Mouse (Mus musculus) limb, embryonic 11.5 days (tissue): ENCODE results near the gene Trit1. TPM values are rescaled to one million over a fixed set of nuclear protein-coding genes. Genes with fewer than 3 reads are reported as not detected.
"Not testable (repeated sequence)": the region's sequence is repeated elsewhere in the genome, so short reads cannot be mapped to it uniquely, and the experiment has no call there.

Experiments
- ATAC-seq: fragments of 200-750 bp; cut with Nextera tagmentation; 2 replicates; pipeline ENCODE4 v1.8.0; 2017; ENCODE audit warnings: low read depth; ENCODE audit not compliant: insufficient number of reproducible peaks, low FRiP score, low TSS enrichment
- DNase-seq: peaks from one replicate; pipeline ENCODE4 v3.0.0-alpha.2; 2015; ENCODE audit warnings: low spot score
- H3K27ac ChIP-seq: fragments of 300-500 bp; sonication (generic); replicated peaks from 2 replicates; pipeline ENCODE4 v1.5.1; 2014; ENCODE audit warnings: low read depth, mild to moderate bottlenecking, low read length
- H3K27me3 ChIP-seq: fragments of 300-500 bp; sonication (generic); 2 replicates; pipeline ENCODE4 v1.6.1; 2014; ENCODE audit warnings: mild to moderate bottlenecking, low read length, mixed read lengths; ENCODE audit not compliant: control insufficient read depth, insufficient read depth
- H3K36me3 ChIP-seq: fragments of 300-500 bp; sonication (generic); 2 replicates; pipeline ENCODE4 v1.6.1; 2014; ENCODE audit warnings: mild to moderate bottlenecking, low read length, moderate library complexity, mixed read lengths; ENCODE audit not compliant: control insufficient read depth, insufficient read depth
- H3K4me1 ChIP-seq: fragments of 300-500 bp; sonication (generic); 2 replicates; pipeline ENCODE4 v1.6.1; 2014; ENCODE audit warnings: low read length, mixed read lengths; ENCODE audit not compliant: control insufficient read depth, insufficient read depth
- H3K4me2 ChIP-seq: fragments of 300-500 bp; sonication (generic); 2 replicates; pipeline ENCODE4 v1.6.1; 2014; ENCODE audit warnings: low read depth, mild to moderate bottlenecking, moderate library complexity; ENCODE audit not compliant: severe bottlenecking
- H3K4me3 ChIP-seq: fragments of 300-500 bp; sonication (generic); 2 replicates; pipeline ENCODE4 v1.5.1; 2014; ENCODE audit warnings: low read depth, low read length
- H3K9ac ChIP-seq: fragments of 300-500 bp; sonication (generic); 2 replicates; pipeline ENCODE4 v1.6.1; 2014; ENCODE audit warnings: mild to moderate bottlenecking, low read length
- H3K9me3 ChIP-seq: fragments of 300-500 bp; sonication (generic); 2 replicates; pipeline ENCODE4 v1.6.1; 2016; ENCODE audit warnings: low read length; ENCODE audit not compliant: control insufficient read depth
- WGBS: fragments of 180-500 bp; shearing (Covaris S2); extraction: QIAGEN DNeasy Blood & Tissue Kit; methylation state at CpG from one replicate; pipeline ENCODE4 v1.1.7; 2014; 5-methylcytosine and 5-hydroxymethylcytosine counted together
- polyA plus RNA-seq: library from polyadenylated mRNA; unstranded; fragments of >200 nt; fragmentation: Nextera tagmentation; extraction: Ambion mirVana; gene quantifications from 2 replicates; pipeline ENCODE4 v1.2.1, GENCODE M21; 2014

Gene Trit1
- polyA plus RNA-seq, 1 experiment from 2014 or later, result 21.6 TPM

DNA sequence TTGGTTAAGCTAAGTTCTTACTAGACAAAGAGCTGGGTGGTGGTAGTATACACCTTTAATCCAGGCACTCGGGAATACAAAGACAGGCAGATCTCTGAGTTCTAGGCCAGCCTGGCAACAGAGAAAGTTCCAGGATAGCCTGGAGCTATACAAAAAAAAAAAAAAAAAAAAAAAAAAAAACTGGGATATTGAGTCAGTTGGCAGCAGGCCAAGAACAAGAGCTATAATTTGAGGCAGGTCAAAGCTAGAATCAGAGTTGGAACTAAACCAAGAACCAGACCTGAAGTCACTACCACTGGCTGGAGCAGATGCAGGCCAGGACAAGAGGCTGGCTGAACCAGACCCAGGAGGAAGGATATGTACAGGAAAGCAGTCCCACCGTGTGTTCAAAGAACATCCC, 35.7 kb upstream of the Trit1 start:
- Histone ChIP-seq H3K27me3 (peaks cover 6% of the 10 kb centered on the region; the same call in 1 of the 2 replicates), H3K27ac (no peak overlapping the region), H3K36me3 (no peaks in the 10 kb centered on the region), H3K9ac (no peak overlapping the region), H3K4me1 (peaks cover 5% of the 10 kb centered on the region; the same call in 1 of the 2 replicates), H3K9me3 (no peaks in the 10 kb centered on the region), H3K4me2 (no peak overlapping the region), H3K4me3 (no peak overlapping the region)
- ATAC-seq, result no peak
- DNase-seq, result no peak
- 89% methylated on average over 2 of the region's 2 CpGs for WGBS

DNA sequence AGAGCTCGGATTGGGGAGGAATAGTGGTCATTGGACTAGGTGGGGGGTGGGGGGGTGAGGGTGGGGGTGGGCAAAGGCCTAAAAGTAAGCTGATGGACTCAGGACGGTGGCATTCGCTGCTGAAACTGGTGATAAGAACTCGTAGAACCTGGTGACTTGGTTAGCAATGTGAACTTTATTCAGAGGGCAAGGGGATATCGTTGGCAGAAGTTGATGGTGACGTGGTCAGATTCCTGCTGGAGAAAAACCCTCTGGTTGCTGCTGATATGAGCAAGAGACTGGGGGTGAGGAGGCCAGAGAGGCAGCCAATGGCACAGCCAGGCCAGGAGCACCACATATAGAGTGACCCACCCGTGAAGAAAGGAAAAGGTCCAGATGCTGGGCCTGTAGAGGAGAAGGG, 35.2 kb upstream of the Trit1 start:
- no peak for ATAC-seq
- Histone ChIP-seq H3K9ac (no peak overlapping the region), H3K36me3 (no peaks in the 10 kb centered on the region), H3K27me3 (peaks cover 6% of the 10 kb centered on the region; the same call in 1 of the 2 replicates), H3K9me3 (no peaks in the 10 kb centered on the region), H3K4me2 (no peak overlapping the region), H3K4me3 (no peak overlapping the region), H3K4me1 (peaks cover 5% of the 10 kb centered on the region; the same call in 1 of the 2 replicates), H3K27ac (no peak overlapping the region)
- WGBS, result 83% methylated on average over 7 of the region's 7 CpGs
- DNase-seq, result no peak

DNA sequence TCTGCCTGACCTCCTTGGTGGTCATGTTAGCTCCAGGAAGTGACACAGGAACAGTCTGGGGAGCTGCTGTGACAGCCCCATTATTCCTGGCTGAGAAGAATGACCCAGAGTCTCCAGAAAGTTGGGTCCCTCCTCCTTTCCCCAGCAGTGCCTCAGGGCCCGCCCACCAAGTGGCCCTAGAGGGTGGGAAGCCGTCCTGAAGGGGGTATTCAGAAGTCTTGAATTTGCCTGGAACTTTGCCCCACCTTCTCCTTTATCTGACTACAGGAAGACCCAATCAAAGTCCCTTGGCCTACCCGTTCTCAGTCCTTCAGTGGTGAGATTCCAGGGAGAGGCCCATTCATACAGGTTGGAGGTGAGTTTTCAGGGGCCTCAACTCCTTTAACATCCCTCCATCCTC, 34.5 kb upstream of the Trit1 start:
- WGBS, result 57% methylated on average over 3 of the region's 3 CpGs
- Histone ChIP-seq H3K4me3 (no peak overlapping the region), H3K36me3 (no peaks in the 10 kb centered on the region), H3K9me3 (no peaks in the 10 kb centered on the region), H3K27ac (no peak overlapping the region), H3K27me3 (peaks cover 6% of the 10 kb centered on the region; the same call in 1 of the 2 replicates), H3K9ac (no peak overlapping the region), H3K4me2 (no peak overlapping the region), H3K4me1 (peaks cover 5% of the 10 kb centered on the region; the same call in 1 of the 2 replicates)
- ATAC-seq (no peak), DNase-seq (no peak)

DNA sequence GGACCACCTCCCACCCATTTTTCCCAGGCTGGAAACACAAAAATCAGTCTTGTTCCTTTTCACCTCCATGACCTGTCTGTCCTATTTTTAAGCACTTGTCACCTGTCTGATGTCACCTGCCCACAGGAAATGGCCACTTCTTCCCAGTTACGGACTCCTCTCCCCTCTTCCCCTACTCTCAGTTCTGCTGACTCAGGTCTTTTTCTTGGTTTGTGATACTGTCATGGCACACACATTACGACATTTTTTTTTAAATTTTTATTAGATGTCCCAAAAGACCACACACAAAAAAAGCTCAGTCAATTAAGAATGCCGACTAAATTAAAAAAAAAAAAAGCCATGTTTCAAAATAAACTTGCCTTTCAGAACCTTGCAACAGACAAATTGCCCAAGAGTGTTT, 33.9 kb upstream of the Trit1 start:
- 65% methylated on average over 3 of the region's 3 CpGs for WGBS
- Histone ChIP-seq H3K27ac (no peak overlapping the region), H3K9ac (no peak overlapping the region), H3K4me3 (no peak overlapping the region), H3K27me3 (peaks cover 6% of the 10 kb centered on the region; the same call in 1 of the 2 replicates), H3K4me1 (peaks cover 3% of the 10 kb centered on the region; the same call in 1 of the 2 replicates), H3K9me3 (no peaks in the 10 kb centered on the region), H3K36me3 (no peaks in the 10 kb centered on the region), H3K4me2 (no peak overlapping the region)
- no peak for DNase-seq
- ATAC-seq, result no peak

DNA sequence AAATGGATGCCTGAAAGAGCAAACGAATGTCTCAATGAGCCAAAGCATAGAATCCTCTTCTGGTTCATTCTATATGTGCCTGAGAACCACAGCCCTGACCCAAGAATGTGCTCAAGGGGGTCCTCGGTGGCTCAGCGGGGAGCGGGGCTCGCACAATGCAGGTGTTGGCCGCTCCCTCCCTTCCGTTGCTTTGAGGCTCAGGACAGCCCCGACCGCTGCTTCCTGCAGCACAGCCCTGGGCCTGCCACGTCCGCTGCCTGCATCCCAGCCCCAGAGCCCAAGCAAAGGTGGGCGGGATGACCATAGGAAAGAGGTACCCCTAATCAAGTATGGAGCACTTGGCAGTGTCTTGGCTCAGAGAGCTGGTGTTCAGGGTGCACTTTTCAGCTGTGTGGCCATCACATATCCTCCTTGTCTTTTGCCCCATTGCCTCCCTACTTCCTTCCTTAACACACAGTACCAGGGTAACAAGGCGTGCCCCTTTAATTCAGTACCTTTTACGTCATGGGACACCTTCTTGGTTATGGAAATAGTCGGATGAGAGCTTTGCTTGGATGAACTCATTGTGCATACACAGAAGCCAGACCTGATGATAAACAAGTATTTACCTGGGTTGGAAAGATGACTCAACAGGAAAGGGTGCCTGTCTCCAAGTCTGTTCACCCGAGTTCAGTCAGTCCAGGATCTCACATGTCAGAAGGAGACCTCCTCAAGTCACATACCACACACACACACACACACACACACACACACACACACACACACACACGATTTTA, 32.7 kb upstream of the Trit1 start:
- ATAC-seq (no peak), DNase-seq (no peak)
- peaks cover 3% of the 10 kb centered on the region; the same call in 1 of the 2 replicates for H3K4me1 ChIP-seq
- H3K36me3 ChIP-seq, result no peaks in the 10 kb centered on the region
- H3K9me3 ChIP-seq, result no peaks in the 10 kb centered on the region
- H3K27me3 ChIP-seq, result peaks cover 6% of the 10 kb centered on the region; the same call in 1 of the 2 replicates
- H3K4me2 ChIP-seq, result peak overlapping the region; percentile 18
- no peak overlapping the region for H3K4me3 ChIP-seq
- WGBS, result 24% methylated on average over 17 of the region's 17 CpGs
- H3K9ac ChIP-seq, result peak overlapping the region; percentile 34; the same call in 1 of the 2 replicates
- H3K27ac ChIP-seq, result no peak overlapping the region

DNA sequence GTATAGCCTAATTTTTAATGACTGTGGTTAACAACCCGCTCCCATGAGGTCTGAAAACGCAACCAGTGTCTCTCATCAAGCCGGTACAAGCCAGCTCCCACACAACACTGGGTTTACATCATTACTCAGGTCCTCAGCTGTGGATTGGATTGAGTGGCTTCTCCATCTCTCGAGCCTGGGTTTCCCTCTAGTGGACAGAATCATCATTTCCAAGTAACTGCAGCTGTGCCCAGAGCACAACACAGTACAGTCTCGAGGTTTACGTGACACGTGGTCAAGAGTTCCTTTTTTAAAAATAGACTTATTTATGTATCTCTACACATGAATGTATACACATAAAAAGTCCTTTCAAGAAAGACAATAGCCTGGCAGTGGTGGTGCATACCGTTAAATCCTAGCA, 31.3 kb upstream of the Trit1 start:
- 40% methylated on average over 8 of the region's 8 CpGs for WGBS
- Histone ChIP-seq H3K36me3 (no peaks in the 10 kb centered on the region), H3K9ac (no peak overlapping the region), H3K4me1 (peaks cover 3% of the 10 kb centered on the region; the same call in 1 of the 2 replicates), H3K27me3 (peaks cover 6% of the 10 kb centered on the region; the same call in 1 of the 2 replicates), H3K4me3 (no peak overlapping the region), H3K4me2 (no peak overlapping the region), H3K27ac (no peak overlapping the region), H3K9me3 (no peaks in the 10 kb centered on the region)
- DNase-seq (peak; percentile 60), ATAC-seq (peak; percentile 55; the same call in 1 of the 2 replicates)

DNA sequence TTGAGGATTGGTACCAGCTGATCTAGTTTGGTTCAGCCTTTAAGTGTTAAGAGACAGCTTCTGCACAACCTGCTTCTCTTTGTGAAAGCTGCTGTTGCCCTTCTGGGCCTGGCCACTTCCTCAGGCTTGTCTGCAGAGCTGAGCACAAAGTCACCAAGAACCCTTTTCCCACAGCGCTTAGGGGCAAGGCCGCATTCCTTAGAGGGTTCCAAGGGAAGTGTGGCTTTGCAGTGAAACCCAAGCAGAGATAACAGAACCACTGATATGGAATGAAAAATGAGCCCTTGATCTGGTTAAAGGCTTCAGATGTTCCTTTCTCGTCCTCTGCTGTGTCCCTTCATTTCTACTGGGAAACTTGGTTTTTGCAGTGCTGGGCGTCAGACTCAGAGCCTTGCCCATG, 29.0 kb upstream of the Trit1 start:
- Histone ChIP-seq H3K9me3 (no peaks in the 10 kb centered on the region), H3K9ac (no peak overlapping the region), H3K36me3 (no peaks in the 10 kb centered on the region), H3K4me3 (no peak overlapping the region), H3K27me3 (peaks cover 6% of the 10 kb centered on the region; the same call in 1 of the 2 replicates), H3K27ac (no peak overlapping the region), H3K4me2 (no peak overlapping the region), H3K4me1 (peaks cover 3% of the 10 kb centered on the region; the same call in 1 of the 2 replicates)
- DNase-seq (no peak), ATAC-seq (no peak)
- WGBS, result 78% methylated on average over 4 of the region's 4 CpGs

DNA sequence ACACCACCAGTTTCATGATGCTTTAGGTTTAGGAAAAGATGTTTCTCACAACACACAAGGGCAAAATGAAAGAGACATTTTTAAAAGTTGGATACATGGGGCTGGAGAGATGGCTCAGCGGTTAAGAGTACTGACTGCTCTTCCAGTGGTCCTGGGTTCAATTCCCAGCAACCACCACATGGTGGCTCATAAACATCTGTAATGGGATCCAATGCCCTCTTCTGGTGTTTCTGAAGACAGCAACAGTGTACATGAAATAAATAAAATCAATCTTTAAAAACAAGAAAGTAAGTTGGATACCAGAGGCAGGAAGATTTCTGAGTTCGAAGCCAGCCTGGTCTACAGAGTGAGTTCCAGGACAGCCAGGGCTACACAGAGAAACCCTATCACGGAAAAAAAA, 28.4 kb upstream of the Trit1 start:
- DNase-seq, H3K27ac ChIP-seq, H3K36me3 ChIP-seq, H3K4me2 ChIP-seq, H3K9ac ChIP-seq, H3K4me3 ChIP-seq, H3K9me3 ChIP-seq, H3K4me1 ChIP-seq, ATAC-seq, H3K27me3 ChIP-seq: not testable (repeated sequence)
- 51% methylated on average over 3 of the region's 3 CpGs for WGBS
